Mouse (Mus musculus): ENCODE data around the gene 1810010H24Rik. TPM values are rescaled to one million over a fixed set of nuclear protein-coding genes. Genes with fewer than 3 reads are reported as not detected.

Gene 1810010H24Rik
- polyA plus RNA-seq, 1 experiment = not detected

GRCm38 (mm10) chr11:106997976-106998375 lies 27.5 kb upstream of the 1810010H24Rik start:
- no peak overlapping the region for H3K4me3 ChIP-seq (ENCODE audit: insufficient read depth, low read depth, low read length)
- peaks cover 6% of the 10 kb centered on the region; the same call in 1 of the 2 replicates for H3K4me1 ChIP-seq (ENCODE audit: control insufficient read depth, insufficient read depth, low read length)
- TF ChIP-seq CTCF (IDR thresholded peaks at IDR 0.05; ENCODE audit: insufficient read depth, low read depth, low read length) (no peak), POLR2A (IDR thresholded peaks at IDR 0.05; ENCODE audit: insufficient read depth, low read depth, low read length) (no peak)
- 17% methylated on average over 5 of the region's 5 CpGs for WGBS
- no peak overlapping the region for H3K27ac ChIP-seq (ENCODE audit: insufficient read depth, low read depth, low read length)

GRCm38 (mm10) chr11:106998651-106999150 lies 26.8 kb upstream of the 1810010H24Rik start:
- peak overlapping the region; percentile 78 for H3K4me3 ChIP-seq (ENCODE audit: insufficient read depth, low read depth, low read length)
- TF ChIP-seq CTCF (IDR thresholded peaks at IDR 0.05; ENCODE audit: insufficient read depth, low read depth, low read length) = no peak
- no peak for TF ChIP-seq POLR2A (IDR thresholded peaks at IDR 0.05; ENCODE audit: insufficient read depth, low read depth, low read length)
- H3K4me1 ChIP-seq (ENCODE audit: control insufficient read depth, insufficient read depth, low read length) = peaks cover 6% of the 10 kb centered on the region; the same call in 1 of the 2 replicates
- H3K27ac ChIP-seq (ENCODE audit: insufficient read depth, low read depth, low read length) = no peak overlapping the region
- whole genome bisulfite sequencing = under 1% methylated on average over 26 of the region's 26 CpGs

- TF ChIP-seq CTCF (IDR thresholded peaks at IDR 0.05; ENCODE audit: insufficient read depth, low read depth, low read length) = no peak
- peak; percentile 60; the same call in 1 of the 2 replicates for TF ChIP-seq POLR2A (IDR thresholded peaks at IDR 0.05; ENCODE audit: insufficient read depth, low read depth, low read length)
- Histone ChIP-seq H3K4me3 (ENCODE audit: insufficient read depth, low read depth, low read length) (peak within 1 kb of the TSS; percentile 78), H3K4me1 (ENCODE audit: control insufficient read depth, insufficient read depth, low read length) (peaks cover 6% of the 10 kb centered on the region; the same call in 1 of the 2 replicates), H3K27ac (ENCODE audit: insufficient read depth, low read depth, low read length) (peak within 1 kb of the TSS; percentile 76)
- WGBS = under 1% methylated on average over 60 of the region's 62 CpGs
These were observed 26.1 kb upstream of the 1810010H24Rik start, which contains the start of gene Kpna2 for GRCm38 (mm10) chr11:106999151-106999948. Kpna2 (minus strand) TSS chr11:106999541.

- 82% methylated on average over 9 of the region's 9 CpGs for WGBS
- TF ChIP-seq CTCF (IDR thresholded peaks at IDR 0.05; ENCODE audit: insufficient read depth, low read depth, low read length) = no peak
- H3K4me3 ChIP-seq (ENCODE audit: insufficient read depth, low read depth, low read length) = no peak overlapping the region
- peak overlapping the region; percentile 76; the same call in 1 of the 2 replicates for H3K27ac ChIP-seq (ENCODE audit: insufficient read depth, low read depth, low read length)
- H3K4me1 ChIP-seq (ENCODE audit: control insufficient read depth, insufficient read depth, low read length) = peaks cover 6% of the 10 kb centered on the region; the same call in 1 of the 2 replicates
These were observed 25.4 kb upstream of the 1810010H24Rik start for GRCm38 (mm10) chr11:106999949-107000513.

DNA sequence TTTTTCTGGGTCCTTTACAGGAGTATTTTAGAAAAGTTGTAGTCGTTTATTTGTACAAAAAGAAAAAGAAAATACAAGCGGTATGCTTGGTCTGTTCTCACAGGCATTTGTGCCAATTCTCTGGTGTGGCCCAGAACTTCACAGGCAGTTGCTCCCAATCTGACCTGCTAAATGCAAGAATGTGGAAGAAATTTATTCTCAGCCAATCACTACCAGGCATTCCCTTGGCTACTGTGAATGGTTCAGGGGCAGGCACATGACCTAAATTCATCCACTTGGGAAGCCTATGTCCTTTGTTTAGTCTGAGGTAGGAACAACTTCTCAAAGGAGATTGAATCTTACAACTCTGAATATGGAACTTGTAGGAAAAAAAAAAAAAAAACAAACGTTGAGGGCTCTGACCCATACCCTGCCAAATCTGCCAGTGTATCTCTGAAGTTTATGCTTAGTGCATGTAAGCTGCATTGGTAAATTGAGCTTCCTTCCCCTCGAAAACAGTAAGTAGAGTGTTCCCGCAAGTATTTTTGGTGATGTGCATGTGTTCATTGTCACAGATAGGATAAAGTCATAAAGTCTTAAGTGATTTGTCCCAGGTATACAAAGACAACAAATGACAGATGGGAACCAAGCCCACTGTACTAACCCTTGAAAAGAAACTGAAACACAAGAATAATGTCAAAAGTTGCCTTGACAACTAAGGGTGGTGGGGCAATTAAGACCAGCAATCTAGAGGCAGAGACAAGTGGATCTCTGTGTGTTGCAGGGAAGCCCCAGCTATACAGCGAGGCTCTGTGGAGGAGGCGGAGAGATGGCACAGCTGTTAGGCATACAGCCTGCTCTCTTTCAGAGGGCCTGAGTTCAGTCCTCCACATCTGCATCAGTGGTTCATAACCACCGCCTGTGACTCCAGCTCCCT lies 23.5 kb upstream of the 1810010H24Rik start:
- H3K4me3 ChIP-seq (ENCODE audit: insufficient read depth, low read depth, low read length) = no peak overlapping the region
- peaks cover 6% of the 10 kb centered on the region; the same call in 1 of the 2 replicates for H3K4me1 ChIP-seq (ENCODE audit: control insufficient read depth, insufficient read depth, low read length)
- TF ChIP-seq POLR2A (IDR thresholded peaks at IDR 0.05; ENCODE audit: insufficient read depth, low read depth, low read length) = no peak
- TF ChIP-seq CTCF (IDR thresholded peaks at IDR 0.05; ENCODE audit: insufficient read depth, low read depth, low read length) = no peak
- 25% methylated on average over 8 of the region's 8 CpGs for WGBS
- no peak overlapping the region for H3K27ac ChIP-seq (ENCODE audit: insufficient read depth, low read depth, low read length)

GRCm38 (mm10) chr11:107005538-107005937 lies 19.9 kb upstream of the 1810010H24Rik start:
- Histone ChIP-seq H3K4me3 (ENCODE audit: insufficient read depth, low read depth, low read length) (no peak overlapping the region), H3K4me1 (ENCODE audit: control insufficient read depth, insufficient read depth, low read length) (no peaks in the 10 kb centered on the region), H3K27ac (ENCODE audit: insufficient read depth, low read depth, low read length) (no peak overlapping the region)
- no peak for TF ChIP-seq CTCF (IDR thresholded peaks at IDR 0.05; ENCODE audit: insufficient read depth, low read depth, low read length)
- TF ChIP-seq POLR2A (IDR thresholded peaks at IDR 0.05; ENCODE audit: insufficient read depth, low read depth, low read length) = no peak
- WGBS = 80% methylated on average over 1 of the region's 1 CpGs

DNA sequence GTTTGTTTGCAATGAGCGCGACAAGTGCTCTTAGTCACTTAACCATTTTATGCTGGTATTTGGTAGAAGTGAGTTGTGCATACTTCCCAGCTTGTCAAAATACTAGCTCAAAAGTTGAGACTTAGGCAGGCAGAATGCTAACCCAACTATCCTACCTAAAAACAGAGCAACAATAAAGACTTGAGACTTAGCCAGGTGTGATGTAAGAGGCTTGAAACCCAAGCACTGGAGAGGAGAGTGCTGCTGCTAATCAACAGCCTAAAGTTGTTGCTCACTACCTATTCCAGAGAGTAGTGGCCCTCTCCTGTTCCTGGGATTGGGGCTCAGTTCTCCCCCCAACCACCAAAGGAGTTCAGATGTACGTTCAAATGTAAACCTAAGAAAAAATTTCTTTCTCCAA lies 15.0 kb upstream of the 1810010H24Rik start:
- WGBS = 98% methylated on average over 3 of the region's 3 CpGs
- Histone ChIP-seq H3K4me1 (ENCODE audit: control insufficient read depth, insufficient read depth, low read length) (peaks cover 4% of the 10 kb centered on the region; the same call in 1 of the 2 replicates), H3K27ac (ENCODE audit: insufficient read depth, low read depth, low read length) (no peak overlapping the region), H3K4me3 (ENCODE audit: insufficient read depth, low read depth, low read length) (no peak overlapping the region)
- no peak for TF ChIP-seq CTCF (IDR thresholded peaks at IDR 0.05; ENCODE audit: insufficient read depth, low read depth, low read length)
- no peak for TF ChIP-seq POLR2A (IDR thresholded peaks at IDR 0.05; ENCODE audit: insufficient read depth, low read depth, low read length)

GRCm38 (mm10) chr11:107011171-107011570 lies 14.3 kb upstream of the 1810010H24Rik start:
- no peak overlapping the region for H3K27ac ChIP-seq (ENCODE audit: insufficient read depth, low read depth, low read length)
- no peak overlapping the region for H3K4me3 ChIP-seq (ENCODE audit: insufficient read depth, low read depth, low read length)
- TF ChIP-seq POLR2A (IDR thresholded peaks at IDR 0.05; ENCODE audit: insufficient read depth, low read depth, low read length) (no peak), CTCF (IDR thresholded peaks at IDR 0.05; ENCODE audit: insufficient read depth, low read depth, low read length) (no peak)
- peaks cover 4% of the 10 kb centered on the region; the same call in 1 of the 2 replicates for H3K4me1 ChIP-seq (ENCODE audit: control insufficient read depth, insufficient read depth, low read length)
- 77% methylated on average over 7 of the region's 7 CpGs for WGBS
